Mouse (Mus musculus): ENCODE data around the gene Abca3.
"Not testable (repeated sequence)": the region's sequence is repeated elsewhere in the genome, so short reads cannot be mapped to it uniquely, and the experiment has no call there.

Gene Abca3

GRCm38 (mm10) chr17:24442632-24443155, 90.9 kb downstream of the Abca3 start, which contains the start of gene Dnase1l2:
Gene Dnase1l2, minus strand, starts transcription at chr17:24443105.
- DNase-seq, result no peak

DNA sequence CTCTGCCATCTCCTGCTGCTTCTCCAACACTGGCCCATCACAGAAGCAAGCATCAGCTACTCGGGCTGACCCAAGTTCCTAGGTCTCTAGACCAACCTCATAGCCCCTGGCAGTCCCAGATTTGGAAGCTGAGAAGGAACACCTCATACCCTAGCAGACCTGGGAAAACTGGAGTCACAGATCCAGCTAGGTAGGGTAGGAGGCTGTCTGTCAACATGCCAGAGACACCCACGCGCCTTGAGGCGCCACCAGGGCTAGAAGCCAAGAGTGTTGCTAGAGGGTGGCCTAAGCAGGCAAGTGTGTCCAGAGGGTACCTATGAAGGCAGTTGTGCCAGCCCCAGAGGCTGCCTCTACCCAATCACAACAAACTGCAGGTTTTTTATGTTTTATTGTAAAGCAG, 91.7 kb downstream of the Abca3 start:
- no peak for DNase-seq

DNA sequence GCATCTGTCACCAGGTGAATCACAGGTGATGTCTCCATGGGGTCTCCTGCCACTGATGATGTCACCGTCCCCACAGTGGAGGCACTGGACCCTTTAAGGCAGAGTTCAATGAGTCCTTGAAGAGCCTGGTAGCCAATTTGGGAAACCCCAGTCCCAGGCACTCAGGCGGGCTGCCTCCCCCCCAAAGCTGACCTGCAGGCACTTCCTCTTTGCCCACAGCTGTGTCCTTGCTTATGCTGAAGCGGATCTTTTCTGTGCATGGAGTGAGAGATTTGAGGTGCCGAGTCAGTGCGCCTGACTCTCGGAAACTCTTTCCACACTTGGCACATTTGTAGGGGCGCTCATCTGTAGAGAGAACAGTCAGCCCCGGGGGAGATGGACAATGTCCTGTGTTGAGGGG, 94.8 kb downstream of the Abca3 start:
- no peak for DNase-seq

DNA sequence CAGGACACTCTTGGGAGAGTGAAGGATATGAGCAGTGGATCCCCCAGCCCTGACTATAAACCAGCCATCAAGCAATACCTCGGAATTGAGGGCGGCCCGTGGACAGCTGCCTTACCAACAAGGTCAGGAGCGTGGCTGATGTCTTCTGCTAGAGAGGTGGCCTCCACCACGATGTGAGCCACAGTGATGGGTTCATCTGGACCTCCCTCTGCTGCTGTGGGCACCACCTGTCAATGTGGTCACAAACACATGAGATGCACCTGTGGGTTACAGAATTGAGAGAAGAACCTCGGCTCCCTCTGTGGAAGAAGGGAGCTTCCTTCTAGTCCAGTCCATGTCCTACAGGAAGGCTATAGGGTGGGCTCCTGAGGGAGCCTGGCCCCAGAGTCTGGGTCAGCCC, 97.8 kb downstream of the Abca3 start:
- DNase-seq, result no peak

- DNase-seq, result no peak
Observed at GRCm38 (mm10) chr17:24451220-24451619, 99.5 kb downstream of the Abca3 start.

- DNase-seq, result no peak
Observed at GRCm38 (mm10) chr17:24453372-24453771, 101.6 kb downstream of the Abca3 start.

- no peak for DNase-seq
Observed at GRCm38 (mm10) chr17:24454218-24454755, 102.5 kb downstream of the Abca3 start.

DNA sequence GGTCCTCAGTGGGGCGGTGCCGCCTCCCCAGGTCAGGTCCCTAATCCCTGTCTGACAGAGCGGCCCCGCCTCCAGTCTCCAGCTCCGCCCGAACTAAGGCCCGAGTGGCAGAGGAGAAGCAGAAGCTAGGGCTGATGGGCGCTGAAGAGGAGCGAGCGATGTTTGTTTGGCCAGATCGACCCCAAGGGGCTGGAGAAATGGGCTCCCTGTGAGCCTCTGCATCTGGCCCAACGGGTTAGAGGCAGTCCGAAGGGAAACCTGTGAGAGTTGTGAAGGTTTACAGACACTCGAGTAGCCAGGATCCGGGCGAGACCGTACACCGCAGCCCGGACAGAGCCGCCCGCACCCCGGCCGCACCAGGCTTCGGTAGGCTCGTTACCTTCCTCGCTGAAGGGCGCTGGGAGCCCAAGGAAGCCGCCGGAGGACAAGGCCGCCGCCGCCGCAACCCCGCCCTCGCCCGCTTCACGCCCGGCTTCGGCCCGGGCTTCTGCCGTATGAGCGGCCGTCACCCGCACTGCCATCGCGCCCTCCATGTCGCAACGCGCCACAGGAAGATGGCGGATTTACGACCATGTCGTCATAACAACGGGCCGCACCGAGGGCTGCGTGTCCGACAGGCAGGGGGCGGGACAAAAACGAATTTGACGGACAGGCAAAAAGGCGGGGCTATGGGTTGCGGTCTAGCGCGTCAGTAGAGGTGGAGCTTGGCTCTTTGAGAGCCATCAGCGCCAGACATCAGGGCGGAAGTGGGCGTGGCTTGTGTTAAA, 103.2 kb downstream of the Abca3 start:
- DNase-seq, result peak; percentile 99 to 100

GRCm38 (mm10) chr17:24455523-24456206, 103.9 kb downstream of the Abca3 start:
- not testable (repeated sequence) for DNase-seq

All from lung, adult 18-20 months (tissue).